Mouse (Mus musculus) NIH3T3 (cell line): ENCODE results near the gene Fbxw20.
"Not testable (repeated sequence)": the region's sequence is repeated elsewhere in the genome, so short reads cannot be mapped to it uniquely, and the experiment has no call there.

Experiments used
- DNase-seq: peaks from one replicate; pipeline ENCODE4 v3.0.0-alpha.2; 2012; ENCODE audit warnings: low read depth

Fbxw20 gene

GRCm38 (mm10) chr9:109234654-109235053 is at the start of gene Fbxw20:
Gene Fbxw20, minus strand, starts transcription at chr9:109234754.
- DNase-seq = no peak

GRCm38 (mm10) chr9:109263041-109263440 is 28.5 kb upstream of the Fbxw20 start:
- no peak for DNase-seq

- DNase-seq = peak; percentile 12
Observed at GRCm38 (mm10) chr9:109218449-109218848, 16.1 kb downstream of the Fbxw20 start.

- not testable (repeated sequence) for DNase-seq
Observed at GRCm38 (mm10) chr9:109201347-109201746, 33.2 kb downstream of the Fbxw20 start.

GRCm38 (mm10) chr9:109200349-109200748 is 34.2 kb downstream of the Fbxw20 start:
- no peak for DNase-seq

GRCm38 (mm10) chr9:109199353-109199752 is 35.2 kb downstream of the Fbxw20 start:
- no peak for DNase-seq

- not testable (repeated sequence) for DNase-seq
Observed at GRCm38 (mm10) chr9:109195875-109196274, 38.7 kb downstream of the Fbxw20 start, which contains the start of gene Fbxw13. Gene Fbxw13, minus strand, starts transcription at chr9:109195975.

GRCm38 (mm10) chr9:109177208-109177607 is 57.3 kb downstream of the Fbxw20 start:
- no peak for DNase-seq

- no peak for DNase-seq
Observed at GRCm38 (mm10) chr9:109176301-109176700, 58.3 kb downstream of the Fbxw20 start.
